Mouse (Mus musculus): ENCODE results near the gene Prepl.

- no peak for TF ChIP-seq CTCF (IDR thresholded peaks at IDR 0.05; ENCODE audit: low read depth, low read length)
- no peak for TF ChIP-seq POLR2A (IDR thresholded peaks at IDR 0.05; ENCODE audit: extremely low read depth, insufficient read depth, low read length)
Observed at GRCm38 (mm10) chr17:85027247-85027646, 62.8 kb downstream of the Prepl start.
